Mouse (Mus musculus): Measurements from ENCODE around the gene Agmat. TPM values are rescaled to one million over a fixed set of nuclear protein-coding genes. Genes with fewer than 3 reads are reported as not detected.

Agmat gene
- total RNA-seq, 2 experiments from 2014 or later: 1.1 to 1.3 TPM

DNA sequence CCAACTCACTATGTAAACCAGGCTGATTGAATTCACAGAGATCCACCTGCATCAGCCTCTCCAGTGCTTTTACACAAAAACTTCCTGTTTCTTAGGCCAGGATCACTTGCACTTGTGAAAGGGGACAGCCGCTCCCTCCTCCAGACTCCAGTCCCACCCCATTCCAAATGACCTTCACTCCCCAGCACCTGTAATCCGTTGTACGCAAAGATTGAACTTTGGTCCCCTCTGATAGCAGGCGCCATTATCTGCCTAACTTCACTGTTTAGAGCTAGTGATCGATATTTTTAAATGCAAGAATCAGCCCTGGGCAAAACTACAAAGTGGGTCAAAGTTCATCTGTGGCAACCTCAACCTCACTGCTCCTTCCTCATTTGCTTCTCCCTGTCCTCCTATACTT is 14.7 kb upstream of the Agmat start:
- intact Hi-C loops (cut with DNase I): no loop called here
- DNase-seq (ENCODE audit: low spot score in 2 of 2): no peak

DNA sequence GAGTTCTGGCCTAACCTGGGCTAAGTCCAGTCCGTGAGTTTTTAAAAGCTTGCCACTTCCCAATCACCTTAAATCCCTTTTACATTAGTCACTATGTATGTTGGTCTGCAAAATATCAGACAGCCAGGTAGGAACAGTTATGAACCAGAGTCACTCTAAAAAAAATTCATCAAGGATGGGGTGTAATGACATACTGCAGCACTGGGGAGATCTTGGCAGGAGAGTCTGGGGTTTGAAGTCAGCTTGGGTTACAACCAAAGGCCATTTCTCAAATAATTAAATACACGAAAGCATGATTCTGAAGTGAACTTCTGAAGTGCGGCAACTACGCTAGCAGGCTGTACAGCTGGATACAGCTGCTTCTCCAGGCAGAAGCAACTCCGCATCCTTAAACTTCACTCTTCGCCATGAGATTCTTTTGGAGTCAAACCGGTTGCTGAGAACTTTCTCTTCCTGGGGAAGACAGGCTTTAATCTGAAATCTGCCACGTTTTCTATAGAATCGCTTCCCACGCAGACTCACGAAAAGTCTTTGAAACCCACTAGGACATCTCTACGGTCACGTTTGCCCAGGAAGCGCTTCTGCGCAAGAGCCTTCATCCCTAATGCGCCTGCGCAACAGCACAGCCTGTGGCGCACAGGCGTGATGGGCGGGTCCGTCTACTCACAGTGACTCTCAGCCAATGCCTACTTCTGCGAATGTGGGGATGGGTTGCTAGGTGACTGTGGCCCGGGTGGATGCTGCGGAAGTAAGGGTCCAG is 11.8 kb upstream of the Agmat start:
- intact Hi-C loops (cut with DNase I): no loop called here
- peak; percentile 93 to 94 for DNase-seq (ENCODE audit: low spot score in 2 of 2)

DNA sequence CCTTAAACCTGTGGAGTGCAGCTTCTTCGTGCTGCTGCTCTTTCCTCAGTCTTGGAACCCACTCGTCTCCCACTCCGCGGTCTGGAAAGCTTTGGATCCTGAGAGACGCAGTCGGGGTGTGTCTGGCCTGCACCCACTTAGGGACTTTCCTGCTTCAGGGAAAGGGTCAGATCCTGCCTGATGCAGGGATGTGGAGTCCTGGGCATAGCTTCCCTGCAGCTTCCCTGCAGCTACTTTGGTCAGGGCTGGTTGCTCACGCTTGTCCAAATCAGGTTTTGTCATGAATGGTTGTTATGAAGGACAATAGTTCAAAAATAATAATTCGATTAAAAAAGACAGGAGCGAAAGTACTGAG is 11.3 kb upstream of the Agmat start:
- intact Hi-C loops (cut with DNase I): no loop called here
- DNase-seq (ENCODE audit: low spot score in 2 of 2): no peak

DNA sequence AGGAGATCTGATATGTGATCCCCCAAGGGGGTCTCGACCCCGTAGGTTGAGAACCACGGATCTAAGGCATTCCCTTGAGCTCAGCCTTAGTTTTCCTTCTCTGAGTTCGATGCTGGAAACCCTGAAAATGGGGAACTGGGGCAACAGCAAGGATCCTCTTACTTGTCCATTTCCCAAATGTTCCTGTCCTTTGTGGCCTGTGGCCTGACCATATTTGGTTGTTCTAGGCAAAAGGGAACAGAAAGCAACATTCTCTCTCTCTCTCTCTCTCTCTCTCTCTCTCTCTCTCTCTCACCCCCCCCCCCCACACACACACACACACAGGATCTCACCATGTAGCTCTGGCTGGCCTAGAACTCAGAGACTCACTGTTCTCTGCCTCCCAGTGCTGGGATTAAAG is 9.6 kb upstream of the Agmat start:
- intact Hi-C loops (cut with DNase I): no loop called here

DNA sequence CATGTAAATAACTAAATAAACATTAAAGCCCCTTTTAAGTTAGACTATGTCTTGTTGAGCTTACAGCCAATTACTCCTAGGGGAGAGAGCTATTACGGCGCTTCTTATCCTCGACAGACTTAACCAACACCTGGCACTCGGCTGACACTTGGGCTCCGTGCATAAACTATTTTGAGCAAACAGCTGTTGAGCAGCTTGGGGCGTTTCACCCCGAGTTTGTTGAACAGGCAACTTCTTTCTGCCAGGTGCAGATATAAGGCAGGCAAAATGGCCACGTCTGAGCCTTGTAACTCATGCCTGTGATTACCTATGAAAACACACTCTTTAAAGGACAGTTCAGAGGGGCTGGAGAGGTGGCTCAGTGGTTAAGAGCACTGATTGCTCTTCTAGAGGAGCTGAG is 8.5 kb upstream of the Agmat start:
- no peak for DNase-seq (ENCODE audit: low spot score in 2 of 2)
- intact Hi-C loops (cut with DNase I): no loop called here

More for the DNA sequence above, 9.6 kb upstream of the Agmat start:
- no peak for DNase-seq (ENCODE audit: low spot score in 2 of 2)

DNA sequence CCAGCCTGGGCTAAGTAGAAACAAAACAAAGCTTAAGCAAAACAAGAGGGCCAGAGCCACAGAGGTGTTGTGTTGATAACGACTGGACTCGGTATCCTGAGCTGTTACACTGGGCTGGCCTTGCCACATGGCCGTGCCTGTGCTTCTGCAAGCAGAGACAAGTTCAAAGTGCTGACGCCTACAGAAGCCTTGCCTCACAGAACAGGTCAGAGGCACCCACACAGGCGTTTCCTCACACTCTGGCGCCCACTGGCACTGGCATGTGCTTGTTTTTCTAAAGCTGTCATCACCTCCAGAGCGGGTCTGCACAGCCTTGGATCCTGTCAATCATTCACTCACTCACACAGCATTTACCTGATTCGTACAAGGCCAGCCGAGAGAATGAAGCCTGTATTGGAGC is 4.6 kb upstream of the Agmat start:
- intact Hi-C loops (cut with DNase I): no loop called here
- no peak for DNase-seq (ENCODE audit: low spot score in 2 of 2)

DNA sequence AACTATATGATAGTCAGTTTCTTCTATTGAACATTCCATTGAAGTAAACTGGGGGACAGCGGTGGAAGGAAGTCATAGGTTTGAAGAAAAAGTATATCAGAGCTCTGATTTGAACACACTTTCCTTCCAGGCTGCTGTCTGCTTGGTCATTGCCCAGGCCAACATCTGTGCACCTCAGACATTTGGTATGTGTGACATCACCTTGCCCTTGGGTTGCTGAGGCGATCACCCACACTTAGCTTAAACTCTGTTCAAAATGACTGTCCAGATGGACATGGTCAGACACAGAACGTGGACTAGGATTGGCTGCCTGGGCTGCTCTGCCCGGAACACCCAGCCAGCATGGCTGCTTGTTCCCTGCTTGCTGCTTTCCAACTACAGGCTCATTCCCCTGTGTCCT is 4.1 kb upstream of the Agmat start:
- intact Hi-C loops (cut with DNase I): no loop called here
- no peak for DNase-seq (ENCODE audit: low spot score in 2 of 2)

DNA sequence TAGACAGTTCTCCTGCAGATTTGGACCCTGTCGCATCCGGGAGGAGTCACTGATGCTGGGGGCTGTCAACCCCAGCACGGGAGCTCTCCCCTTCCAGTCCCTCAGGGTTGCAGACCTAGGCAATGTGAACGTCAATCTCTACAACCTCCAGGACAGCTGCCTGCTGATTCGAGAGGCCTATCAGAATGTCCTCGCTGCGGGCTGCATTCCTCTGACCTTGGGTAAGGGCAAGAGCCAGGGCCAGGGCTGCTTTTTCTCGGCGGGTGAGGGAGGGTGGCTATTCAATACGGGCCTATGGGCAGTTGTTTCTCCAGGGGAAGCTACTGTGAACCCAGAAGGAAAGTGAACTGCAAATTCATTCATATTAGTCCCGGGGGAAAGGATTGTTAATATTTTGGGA is 3.1 kb downstream of the Agmat start:
- DNase-seq (ENCODE audit: low spot score in 2 of 2): no peak
- intact Hi-C loops (cut with DNase I): no loop called here

DNA sequence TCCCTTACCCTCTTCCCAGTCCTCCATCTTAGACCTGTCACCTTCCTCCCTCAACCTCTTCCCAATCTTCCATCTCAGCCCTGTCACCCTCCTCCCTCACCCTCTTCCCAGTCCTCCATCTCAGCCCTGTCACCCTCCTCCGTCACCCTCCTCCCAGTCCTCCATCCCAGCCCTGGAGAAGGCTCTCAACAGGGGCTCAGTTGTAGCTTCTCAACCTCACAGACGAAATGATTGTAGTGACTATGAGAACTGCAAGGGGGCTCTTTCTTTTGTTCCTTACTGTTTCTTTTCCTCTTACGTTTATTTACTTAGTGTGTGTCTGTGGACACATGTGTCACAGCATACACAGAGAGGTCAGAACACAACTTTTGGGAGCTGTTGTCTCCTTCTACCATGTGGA is 4.4 kb downstream of the Agmat start:
- intact Hi-C loops (cut with DNase I): no loop called here
- DNase-seq (ENCODE audit: low spot score in 2 of 2): no peak

DNA sequence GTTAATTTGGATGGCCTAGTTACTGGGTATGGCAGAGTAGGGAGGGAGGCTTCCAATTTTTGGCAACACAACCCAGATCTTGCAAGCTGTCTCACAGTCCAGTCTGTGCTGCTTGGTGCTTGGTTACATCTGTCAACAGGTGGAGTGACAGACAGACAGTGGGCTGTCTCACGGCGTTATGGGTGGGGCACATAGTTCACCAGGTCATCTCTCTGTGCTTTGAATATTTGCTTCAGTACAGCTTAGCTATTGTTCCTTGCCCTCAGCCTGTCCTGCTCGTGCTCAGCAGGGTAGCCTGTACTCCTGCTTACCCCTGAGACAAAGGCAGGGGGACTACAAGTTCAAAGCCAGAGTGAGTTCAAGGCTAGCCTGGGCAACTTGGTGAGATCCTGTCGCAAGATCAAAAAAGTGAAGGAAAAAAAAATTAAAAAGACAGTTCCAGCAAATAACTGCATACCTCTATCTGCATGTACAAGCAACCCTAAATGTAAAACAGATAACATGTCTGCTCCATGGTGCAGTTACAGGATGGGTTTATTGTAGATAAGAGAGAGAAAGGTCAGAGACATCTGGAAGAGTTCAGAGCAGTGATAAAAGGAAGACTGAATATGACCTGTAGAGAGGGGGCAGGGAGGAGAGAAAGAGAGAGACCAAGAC is 5.1 kb downstream of the Agmat start:
- DNase-seq (ENCODE audit: low spot score in 2 of 2): no peak
- intact Hi-C loops (cut with DNase I): no loop called here

DNA sequence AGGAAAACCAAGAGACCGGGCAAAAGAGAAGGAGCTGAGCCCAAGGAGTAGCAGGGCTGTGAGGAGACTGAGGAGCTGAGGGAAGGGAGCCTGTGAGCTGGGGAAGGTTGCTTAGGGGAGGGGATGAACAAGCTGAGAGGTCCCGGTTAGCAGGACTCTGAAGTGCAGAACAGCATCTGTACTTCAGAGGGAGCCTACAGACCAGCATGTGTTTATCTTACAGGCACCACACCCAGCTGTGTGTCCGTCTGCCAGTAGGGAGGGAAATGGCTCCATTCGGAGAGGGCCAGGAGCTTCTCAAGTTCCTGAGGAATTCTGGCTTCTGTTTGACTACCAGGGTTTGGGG is 5.6 kb downstream of the Agmat start:
- DNase-seq (ENCODE audit: low spot score in 2 of 2): no peak
- intact Hi-C loops (cut with DNase I): no loop called here

DNA sequence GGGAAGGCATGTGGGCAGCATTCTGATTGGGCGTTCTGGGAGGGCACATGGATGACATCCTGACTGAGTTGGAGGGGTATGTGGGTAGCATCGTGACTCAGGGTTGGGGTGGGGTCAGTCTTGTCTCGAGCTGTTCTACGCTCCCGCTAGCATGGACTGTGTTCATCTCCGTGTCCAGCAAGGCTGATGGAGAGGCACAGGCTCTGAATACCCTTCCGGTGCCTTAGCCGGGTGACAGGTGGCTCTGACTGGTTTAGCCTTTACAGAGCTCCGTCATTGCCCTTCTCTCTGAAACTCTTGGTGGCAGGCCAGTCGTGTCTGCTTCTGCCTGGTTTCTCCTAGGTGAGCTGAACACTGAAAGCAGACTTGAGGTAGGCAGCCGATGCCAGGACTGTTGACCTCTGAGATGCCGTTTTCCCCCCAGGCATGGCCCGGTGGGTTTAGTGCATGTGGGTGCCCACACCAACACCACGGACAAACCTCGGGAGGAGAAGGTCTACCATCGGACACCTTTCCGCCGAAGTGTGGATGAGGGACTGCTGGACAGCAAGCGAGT is 9.0 kb downstream of the Agmat start:
- intact Hi-C loops (cut with DNase I): no loop called here
- no peak for DNase-seq (ENCODE audit: low spot score in 2 of 2)

DNA sequence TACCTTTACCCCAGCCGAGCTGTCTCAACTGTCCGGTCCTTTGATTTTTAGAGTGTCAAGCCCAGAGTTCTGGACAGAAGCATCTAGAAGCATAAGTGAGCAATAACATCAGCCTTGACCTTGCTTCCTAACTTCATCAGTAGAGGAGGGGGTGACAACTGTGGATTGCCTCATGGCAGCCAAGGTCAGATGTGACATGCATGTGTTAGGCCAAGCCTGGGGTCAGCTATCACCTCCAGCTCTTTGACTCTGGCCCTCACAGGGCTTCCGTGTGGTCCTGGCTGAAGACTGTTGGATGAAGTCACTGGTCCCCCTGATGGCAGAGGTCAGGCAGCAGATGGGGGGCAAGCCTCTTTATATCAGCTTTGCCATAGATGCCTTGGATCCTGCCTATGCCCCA is 10.7 kb downstream of the Agmat start:
- intact Hi-C loops (cut with DNase I): no loop called here
- no peak for DNase-seq (ENCODE audit: low spot score in 2 of 2)

DNA sequence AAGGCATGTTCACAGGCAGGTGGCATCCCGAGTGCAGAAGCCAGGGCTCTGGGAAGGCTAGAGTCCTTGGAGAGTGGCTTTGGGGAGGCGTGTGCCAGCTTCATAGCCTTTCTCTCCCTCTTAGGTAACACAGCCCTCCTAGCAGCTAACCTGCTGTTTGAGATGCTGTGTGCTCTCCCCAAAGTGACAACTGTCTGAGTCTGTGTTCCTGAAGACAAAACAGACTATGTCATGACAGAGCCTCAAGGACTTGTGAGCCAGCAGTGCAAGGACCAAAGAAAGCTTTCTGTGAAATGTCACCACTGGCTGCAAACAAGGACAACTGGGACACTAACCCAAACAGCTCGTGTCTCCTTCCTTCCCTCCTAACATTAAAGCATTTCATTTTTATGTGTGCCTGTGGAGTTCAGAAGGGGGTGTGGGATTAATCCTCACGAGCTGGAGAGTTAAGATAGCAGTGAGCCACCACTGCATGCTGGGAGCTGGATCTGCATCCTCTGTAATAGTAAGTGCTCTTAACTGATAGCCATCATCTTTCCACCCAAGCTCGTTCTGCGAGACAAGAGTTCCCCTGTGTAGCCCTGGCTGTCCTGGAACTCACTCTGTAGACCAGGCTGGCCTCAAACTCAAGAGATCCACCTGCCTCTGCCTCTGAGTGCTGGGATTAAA is 12.5 kb downstream of the Agmat start:
- DNase-seq (ENCODE audit: low spot score in 2 of 2): no peak
- intact Hi-C loops (cut with DNase I): no loop called here

DNA sequence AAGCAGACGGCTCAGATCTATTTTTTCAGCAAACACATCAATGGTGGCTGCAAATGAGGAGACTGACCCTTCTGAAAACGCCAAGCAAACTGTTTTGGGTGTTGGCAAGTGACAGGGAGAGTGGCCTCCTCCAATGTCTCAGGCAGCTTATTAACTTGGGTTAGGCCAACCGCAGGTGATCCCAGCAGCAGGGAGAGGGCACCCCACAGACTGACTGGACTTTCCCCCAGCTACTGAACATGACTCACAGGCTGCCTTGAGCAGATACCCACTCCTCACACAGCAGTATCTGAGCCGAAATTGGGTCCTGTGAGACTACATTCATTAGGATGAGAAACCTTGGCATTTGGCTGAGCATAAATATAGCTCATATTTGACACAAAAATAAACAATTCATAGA is 14.5 kb downstream of the Agmat start:
- intact Hi-C loops (cut with DNase I): no loop called here
- DNase-seq (ENCODE audit: low spot score in 2 of 2): no peak

DNA sequence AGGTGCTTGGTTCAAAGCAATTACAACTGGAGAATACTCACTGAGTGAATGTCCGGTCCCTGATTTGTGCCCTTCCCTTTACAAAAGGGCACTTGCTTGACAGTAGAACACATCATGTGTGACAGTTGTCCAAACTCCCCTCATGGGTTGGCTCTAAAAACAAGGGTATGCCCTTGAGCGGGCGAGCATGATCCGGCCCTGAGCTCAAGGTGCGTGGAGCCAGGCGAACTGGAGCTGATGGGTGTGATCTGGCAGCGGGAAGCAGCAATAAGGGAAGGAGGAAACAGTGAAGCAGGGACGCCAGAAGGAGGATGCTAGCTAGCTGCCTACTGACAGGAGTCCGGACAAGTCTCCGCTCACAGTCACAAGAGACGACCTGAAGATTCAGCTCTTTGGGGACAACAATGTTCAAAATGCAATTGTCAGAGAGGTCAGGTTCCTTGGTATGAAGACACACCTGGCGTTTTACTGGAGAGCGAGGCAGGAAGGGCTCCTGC is 15.7 kb downstream of the Agmat start:
- DNase-seq (ENCODE audit: low spot score in 2 of 2): no peak
- intact Hi-C loops (cut with DNase I): no loop called here

DNA sequence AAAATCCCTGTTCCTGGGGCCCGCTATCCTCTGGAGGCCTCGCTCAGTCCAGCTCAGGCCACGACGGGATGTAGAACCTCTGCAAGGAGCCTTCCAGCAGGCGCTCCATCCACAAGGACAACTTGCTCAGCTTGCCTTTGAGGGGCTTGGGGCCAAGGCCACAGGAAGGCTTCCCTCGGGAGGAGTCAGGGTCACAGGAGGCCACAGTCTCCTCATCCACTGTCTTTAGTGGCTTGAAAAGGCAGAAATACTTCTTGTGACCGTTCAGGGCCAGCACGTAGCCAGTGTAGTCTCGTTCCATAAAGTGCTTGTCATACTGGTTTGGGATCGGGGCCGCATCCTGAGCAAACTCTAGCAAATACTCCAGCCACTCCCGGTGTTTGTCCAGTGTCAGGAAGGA is 17.0 kb downstream of the Agmat start:
- intact Hi-C loops (cut with DNase I): no loop called here
- DNase-seq (ENCODE audit: low spot score in 2 of 2): no peak

DNA sequence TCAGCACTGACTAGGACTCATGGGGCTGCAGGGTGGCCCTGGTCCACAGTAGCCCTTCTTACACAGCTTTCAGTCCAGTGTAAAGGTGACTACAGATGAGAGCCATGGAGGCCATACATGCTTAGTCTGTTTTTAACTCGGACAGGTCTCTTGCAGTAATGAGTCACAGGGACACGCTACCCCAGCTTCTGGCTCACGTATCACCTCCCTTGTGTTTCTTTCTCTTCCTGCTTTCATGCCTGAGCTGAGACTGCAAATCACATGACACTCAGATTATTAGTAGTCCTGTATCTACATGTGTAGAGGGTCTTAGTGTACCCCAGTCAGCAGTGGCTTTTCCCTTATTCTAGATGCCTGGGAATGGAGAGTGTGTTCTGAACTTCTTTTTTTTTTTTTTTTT is 18.5 kb downstream of the Agmat start:
- intact Hi-C loops (cut with DNase I): no loop called here
- DNase-seq (ENCODE audit: low spot score in 2 of 2): no peak

DNA sequence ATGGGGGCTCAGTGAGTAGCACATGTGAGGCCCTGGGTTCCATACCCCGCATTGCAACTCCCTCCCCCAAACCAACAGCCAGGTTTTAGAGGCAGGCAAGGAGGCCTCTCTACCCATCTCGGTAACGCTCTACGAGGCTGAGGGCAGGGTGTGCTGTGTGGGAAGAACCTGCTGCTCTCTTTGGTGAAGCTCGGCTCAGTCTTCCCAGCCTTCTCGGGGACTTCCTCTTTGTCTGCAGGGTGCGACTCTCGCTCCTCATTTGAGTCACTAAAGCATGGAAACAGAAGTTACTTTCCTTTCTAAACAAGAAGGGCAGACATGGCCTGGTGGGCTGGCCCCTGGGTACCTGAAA is 19.8 kb downstream of the Agmat start:
- DNase-seq (ENCODE audit: low spot score in 2 of 2): peak in 1 of 2 experiments; percentile 25
- intact Hi-C loops (cut with DNase I): no loop called here

DNA sequence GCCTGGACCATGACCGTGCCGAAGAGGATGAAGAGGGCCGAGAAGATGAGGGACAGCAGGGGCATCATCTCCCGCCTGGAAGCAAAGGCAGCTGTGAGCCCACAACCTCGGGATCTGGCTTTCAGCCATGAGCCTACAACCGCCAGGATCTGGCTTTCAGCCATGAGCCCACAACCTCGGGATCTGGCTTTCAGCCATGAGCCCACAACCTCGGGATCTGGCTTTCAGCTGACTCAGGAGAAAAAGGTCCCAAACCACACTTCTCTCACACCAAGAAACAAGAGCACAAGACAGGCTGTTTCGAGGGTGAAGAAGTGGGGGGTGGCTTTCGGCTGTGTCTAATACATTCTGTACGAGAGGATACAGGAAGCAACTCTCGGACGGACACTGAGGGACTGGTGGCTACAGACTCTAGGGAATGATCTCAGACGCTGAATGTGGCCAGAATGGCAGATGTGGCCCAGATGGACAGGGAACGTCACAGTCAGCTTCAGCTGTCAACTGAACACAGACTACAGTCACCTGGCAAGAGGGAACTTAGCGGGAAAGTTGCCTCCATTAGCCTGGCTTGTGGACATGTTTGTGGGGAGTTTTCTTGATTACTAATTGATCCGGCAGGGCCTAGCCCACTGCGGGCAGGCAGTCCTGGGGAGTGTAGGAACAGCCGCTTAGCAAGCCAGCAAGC is 20.3 kb downstream of the Agmat start:
- intact Hi-C loops (cut with DNase I): no loop called here
- DNase-seq (ENCODE audit: low spot score in 2 of 2): no peak
